ENCODE assay signal across 9 mouse cellular contexts in the genomic region with DNA sequence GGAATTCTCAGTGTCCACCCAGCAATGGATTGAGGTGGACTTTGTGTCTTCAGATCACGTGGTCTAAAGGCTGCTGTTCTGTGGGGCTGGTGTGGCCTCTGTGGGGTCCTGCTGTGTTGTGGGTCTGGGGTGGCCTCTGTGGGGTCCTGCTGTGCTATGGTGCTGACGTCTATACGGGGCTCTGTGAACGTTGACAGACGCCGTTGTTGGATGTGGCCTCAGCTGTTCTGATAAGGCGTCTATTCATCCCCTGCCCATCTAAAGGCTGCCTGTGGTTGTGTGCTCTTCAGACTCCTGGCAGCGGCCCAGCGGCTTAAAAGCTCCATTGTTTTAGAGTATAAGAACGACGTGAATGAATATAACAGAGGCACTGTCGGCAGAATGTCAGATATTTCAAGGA. TPM values are rescaled to one million over a fixed set of nuclear protein-coding genes. Genes with fewer than 3 reads are reported as not detected.
A peak's percentile ranks its signal among the peaks of the same experiment; 100 is the strongest.
DNase-seq lines count a peak whose midpoint lies in the region; ATAC-seq and TF ChIP-seq lines count a peak whose summit lies in the region.
"Had no signal": no experiment of that assay in that cellular context is flagged by ENCODE, and none has a peak within 500 bp of the region (broad histone marks: within the 10 kb centered on the region; RNA-seq: fewer than 3 reads in every experiment).

No protein-coding gene starts in this region.

- TF ChIP-seq CTCF in kidney, adult 2 months (conservative IDR thresholded peaks at IDR 0.05; ENCODE audit: insufficient read depth, insufficient read length, low read depth, low read length) = no peak

- 85% methylated on average over 12 of the region's 12 CpGs for WGBS in kidney, adult 2 months

- no peaks in the 10 kb centered on the region for H3K4me1 ChIP-seq in kidney, adult 2 months (ENCODE audit: control insufficient read depth, insufficient read depth, low read length)

- no peak for DNase-seq in frontal cortex, postnatal 25 days (ENCODE audit: low spot score in 2 of 2)
- DNase-seq in right cerebral cortex, postnatal 4 days = peak; percentile 58
- DNase-seq in right cerebral cortex, adult 18-20 months = no peak
- peak; percentile 78 for DNase-seq in layer of hippocampus, adult 9-11 months
- DNase-seq in telencephalon, adult 2 months (ENCODE audit: low read depth, low spot score) = peak; percentile 36
- no peak for DNase-seq in kidney, adult 2 months
- no peak for DNase-seq in frontal cortex, postnatal 36 days (ENCODE audit: low spot score in 2 of 2)
- DNase-seq: adrenal gland, adult 8-10 months had no signal

- no peak overlapping the region for H3K27ac ChIP-seq in kidney, adult 2 months (ENCODE audit: insufficient read depth, low read depth, low read length)

- H3K36me3 ChIP-seq in kidney, adult 2 months (ENCODE audit: control insufficient read depth, insufficient read depth, low read length) = no peaks in the 10 kb centered on the region

- ATAC-seq in frontal cortex, adult (ENCODE audit: low TSS enrichment) = peak; percentile 47; the same call in 1 of the 2 replicates

- no peaks in the 10 kb centered on the region for H3K27me3 ChIP-seq in kidney, adult 2 months (replicated peaks; ENCODE audit: control insufficient read depth, insufficient read depth, low read length)

- no peak for TF ChIP-seq POLR2A in kidney, adult 2 months (IDR thresholded peaks at IDR 0.05; ENCODE audit: low read depth, low read length)

- no peak overlapping the region for H3K4me3 ChIP-seq in kidney, adult 2 months (ENCODE audit: insufficient read depth, low read depth, low read length)

RNA-seq across cellular contexts. Expression of a gene that starts 29.3 kb away (rescaled TPM):
- polyA plus RNA-seq in kidney, adult 2 months (2012; rRNA removed) = 9.7 and 12.4 TPM in 2 replicates

Comparison
In these comparisons a context has a peak if more than half of its experiments do, and no peak if none do; other contexts are left out.
1. DNase-seq: peak in right cerebral cortex, postnatal 4 days (single experiment), layer of hippocampus, adult 9-11 months (single experiment) and telencephalon, adult 2 months (single experiment); none in frontal cortex, postnatal 25 days (0 of 2), right cerebral cortex, adult 18-20 months (single experiment), kidney, adult 2 months (single experiment) and frontal cortex, postnatal 36 days (0 of 2).